In the genomic region with DNA sequence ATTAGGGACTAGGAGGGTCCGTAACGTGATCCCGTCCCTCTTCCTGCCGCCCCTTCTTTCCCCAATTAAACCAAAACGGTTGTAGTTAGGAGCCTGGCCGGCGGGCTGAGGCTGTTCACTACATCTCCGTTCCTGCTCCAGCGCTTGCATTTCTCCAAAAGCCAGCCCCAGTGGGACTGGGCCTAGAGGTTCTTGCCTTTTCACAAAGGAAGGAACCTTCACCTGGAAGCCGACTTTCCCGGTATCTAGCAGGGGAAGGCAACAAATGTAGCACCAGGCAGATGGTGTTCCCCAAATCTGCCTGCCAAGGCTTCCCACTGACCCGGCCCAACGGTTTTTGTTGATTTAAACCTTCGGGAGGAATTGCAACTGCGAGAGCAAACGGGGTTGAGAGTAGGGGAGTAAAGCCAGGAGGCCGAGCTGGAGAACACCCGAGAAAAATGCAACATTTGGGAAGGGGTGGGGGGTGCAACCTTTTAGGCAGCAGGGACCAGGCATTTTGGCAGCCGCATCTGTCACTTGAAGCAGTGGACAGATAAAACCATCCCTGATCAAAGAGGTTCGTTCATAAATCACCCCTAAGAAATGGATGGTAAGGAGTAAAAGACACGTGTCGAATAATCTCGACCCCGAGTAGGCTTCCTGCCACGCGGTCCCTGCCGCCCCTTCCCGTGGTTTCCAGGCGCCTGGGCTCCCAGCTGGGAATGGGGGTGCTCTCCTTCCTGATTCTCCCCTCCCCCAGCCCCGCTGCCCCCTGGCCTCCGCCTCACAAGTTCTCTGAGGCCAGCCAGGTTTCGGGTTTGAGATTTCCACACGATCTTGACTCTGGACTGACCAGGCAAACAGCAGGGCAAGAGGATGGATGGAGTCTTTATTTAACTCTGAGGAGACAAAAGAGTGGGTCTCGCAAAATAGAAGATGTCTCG, we compare ENCODE assay signal across 8 mouse cellular contexts. TPM values are rescaled to one million over a fixed set of nuclear protein-coding genes. Genes with fewer than 3 reads are reported as not detected.
A peak's percentile ranks its signal among the peaks of the same experiment; 100 is the strongest.
DNase-seq lines count a peak whose midpoint lies in the region; ATAC-seq lines count a peak whose summit lies in the region.

No protein-coding gene starts in this region.

- peak overlapping the region; percentile 41 for H3K4me2 ChIP-seq in kidney, embryonic 14.5 days (replicated peaks; ENCODE audit: low read depth, low read length)
- H3K4me2 ChIP-seq in heart, embryonic 15.5 days = peak overlapping the region; percentile 68
- H3K4me2 ChIP-seq in midbrain, embryonic 12.5 days (replicated peaks) = peak overlapping the region; percentile 44

- H3K36me3 ChIP-seq in kidney, embryonic 14.5 days (ENCODE audit: control insufficient read depth, insufficient read depth, low read length) = no peaks in the 10 kb centered on the region
- H3K36me3 ChIP-seq in heart, embryonic 15.5 days = no peaks in the 10 kb centered on the region
- no peaks in the 10 kb centered on the region for H3K36me3 ChIP-seq in midbrain, embryonic 12.5 days

- H3K27ac ChIP-seq in kidney, embryonic 14.5 days (ENCODE audit: low read depth, low read length) = no peak overlapping the region
- H3K27ac ChIP-seq in brown adipose tissue, adult 24 weeks (replicated peaks; ENCODE audit: low read depth, low read length) = no peak overlapping the region
- no peak overlapping the region for H3K27ac ChIP-seq in heart, embryonic 15.5 days
- H3K27ac ChIP-seq in midbrain, embryonic 12.5 days (replicated peaks) = no peak overlapping the region

- H3K27me3 ChIP-seq in kidney, embryonic 14.5 days (ENCODE audit: control insufficient read depth, insufficient read depth, low read length) = peaks cover 85% of the 10 kb centered on the region
- H3K27me3 ChIP-seq in heart, embryonic 15.5 days = peaks cover 93% of the 10 kb centered on the region
- peaks cover 87% of the 10 kb centered on the region for H3K27me3 ChIP-seq in midbrain, embryonic 12.5 days

- WGBS in kidney, embryonic 14.5 days = 1% methylated on average over 35 of the region's 35 CpGs
- WGBS in heart, embryonic 15.5 days = 3% methylated on average over 35 of the region's 35 CpGs
- WGBS in midbrain, embryonic 12.5 days = 1% methylated on average over 35 of the region's 35 CpGs

- no peaks in the 10 kb centered on the region for H3K9me3 ChIP-seq in kidney, embryonic 14.5 days (ENCODE audit: control insufficient read depth, low read length)
- H3K9me3 ChIP-seq in heart, embryonic 15.5 days (replicated peaks) = no peaks in the 10 kb centered on the region
- no peaks in the 10 kb centered on the region for H3K9me3 ChIP-seq in midbrain, embryonic 12.5 days

- peaks cover 14% of the 10 kb centered on the region; the same call in 1 of the 2 replicates for H3K4me1 ChIP-seq in kidney, embryonic 14.5 days (ENCODE audit: control insufficient read depth, insufficient read depth, low read length)
- H3K4me1 ChIP-seq in brown adipose tissue, adult 24 weeks (ENCODE audit: control insufficient read depth, insufficient read depth, insufficient read length, low read length) = no peaks in the 10 kb centered on the region
- H3K4me1 ChIP-seq in heart, embryonic 15.5 days (replicated peaks) = peaks cover 27% of the 10 kb centered on the region
- H3K4me1 ChIP-seq in midbrain, embryonic 12.5 days = peaks cover 25% of the 10 kb centered on the region

- peak overlapping the region; percentile 25 for H3K4me3 ChIP-seq in kidney, embryonic 14.5 days (ENCODE audit: low read length)
- peak overlapping the region; percentile 57 for H3K4me3 ChIP-seq in brown adipose tissue, adult 24 weeks (ENCODE audit: insufficient read depth, low read depth, low read length)
- peak overlapping the region; percentile 42 for H3K4me3 ChIP-seq in heart, embryonic 15.5 days
- peak overlapping the region; percentile 29 for H3K4me3 ChIP-seq in midbrain, embryonic 12.5 days

- H3K9ac ChIP-seq in kidney, embryonic 14.5 days (ENCODE audit: low read depth, low read length) = 0 out of 2 replicates have a peak overlapping the region, but pooled peaks have one; percentile 23
- no peak overlapping the region for H3K9ac ChIP-seq in heart, embryonic 15.5 days
- H3K9ac ChIP-seq in midbrain, embryonic 12.5 days (replicated peaks) = no peak overlapping the region

- ATAC-seq in kidney, embryonic 14.5 days (ENCODE audit: low FRiP score, low TSS enrichment) = peak; percentile 55
- ATAC-seq in heart, embryonic 15.5 days (replicated peaks; ENCODE audit: insufficient number of reproducible peaks, insufficient read depth, low FRiP score, low read depth) = no peak
- ATAC-seq in midbrain, embryonic 12.5 days (ENCODE audit: low FRiP score, low read depth) = 0 out of 2 replicates have a peak, but pooled peaks have one; percentile 7
- no peak for ATAC-seq in CD4-positive, CD25-positive, alpha-beta regulatory T cell, adult 4 months

- DNase-seq in kidney, adult 9 months = no peak
- no peak for DNase-seq in layer of hippocampus, adult 9-11 months
- DNase-seq in spleen, postnatal 10 days (ENCODE audit: low spot score in 2 of 2) = no peak

RNA-seq across cellular contexts. Expression of a gene that starts 9.3 kb away (rescaled TPM):
- polyA plus RNA-seq in kidney, embryonic 14.5 days (2014; fragmentation: Nextera tagmentation; extraction: Ambion mirVana) = 5.8 and 9.0 TPM in 2 replicates
- 20.2 and 23.3 TPM in 2 replicates for polyA plus RNA-seq in brown adipose tissue, adult 24 weeks (2012; ENCODE audit: insufficient read depth, insufficient read length, missing spikeins)
- polyA plus RNA-seq in heart, embryonic 15.5 days (2015; fragmentation: Nextera tagmentation; extraction: Ambion mirVana) = 3.3 TPM in 2 replicates
- polyA plus RNA-seq in midbrain, embryonic 12.5 days (2016; fragmentation: Nextera tagmentation; extraction: Ambion mirVana) = 11.0 and 12.3 TPM in 2 replicates
- polyA plus RNA-seq in CD4-positive, CD25-positive, alpha-beta regulatory T cell, adult 4 months (2017; shearing (Covaris generic)) = not detected

RNA-seq across cellular contexts. Expression of a gene that starts 38.5 kb away (rescaled TPM):
- polyA plus RNA-seq in kidney, embryonic 14.5 days (2014; fragmentation: Nextera tagmentation; extraction: Ambion mirVana) = not detected in 2 replicates
- not detected in 2 replicates for polyA plus RNA-seq in brown adipose tissue, adult 24 weeks (2012; ENCODE audit: insufficient read depth, insufficient read length, missing spikeins)
- polyA plus RNA-seq in heart, embryonic 15.5 days (2015; fragmentation: Nextera tagmentation; extraction: Ambion mirVana) = not detected in 2 replicates
- 1.4 and 4.3 TPM in 2 replicates for polyA plus RNA-seq in midbrain, embryonic 12.5 days (2016; fragmentation: Nextera tagmentation; extraction: Ambion mirVana)
- polyA plus RNA-seq in CD4-positive, CD25-positive, alpha-beta regulatory T cell, adult 4 months (2017; shearing (Covaris generic)) = not detected

Comparison
In these comparisons a context has a peak if more than half of its experiments do, and no peak if none do; other contexts are left out.
1. ATAC-seq: peak in kidney, embryonic 14.5 days (single experiment) and midbrain, embryonic 12.5 days (single experiment); none in heart, embryonic 15.5 days (single experiment) and CD4-positive, CD25-positive, alpha-beta regulatory T cell, adult 4 months (single experiment).
2. Peak in every context shown above with its lines, with median percentiles within 50 percentile points of each other: H3K4me2 ChIP-seq and H3K4me3 ChIP-seq.